Mouse (Mus musculus): ENCODE measurements around the gene Sidt1.

Sidt1 gene

GRCm38 (mm10) chr16:44253797-44254634 is 79.0 kb downstream of the Sidt1 start:
- in situ Hi-C loops (cut with MboI, MseI): no loop called here

GRCm38 (mm10) chr16:44252735-44253134 is 80.3 kb downstream of the Sidt1 start:
- in situ Hi-C loops (cut with MboI, MseI): no loop called here

- in situ Hi-C loops (cut with MboI, MseI): no loop called here
Measured at GRCm38 (mm10) chr16:44249985-44250384, 83.0 kb downstream of the Sidt1 start.

- in situ Hi-C loops (cut with MboI, MseI): loop anchor here (5.0 kb wide), 1 partner anchor 119 kb away; no protein-coding TSS in a partner anchor
Measured at GRCm38 (mm10) chr16:44243323-44243722, 89.7 kb downstream of the Sidt1 start.

GRCm38 (mm10) chr16:44242633-44243032 is 90.4 kb downstream of the Sidt1 start:
- in situ Hi-C loops (cut with MboI, MseI): loop anchor here (5.0 kb wide), 1 partner anchor 120 kb away; no protein-coding TSS in a partner anchor

- in situ Hi-C loops (cut with MboI, MseI): loop anchor here (5.0 kb wide), 1 partner anchor 122 kb away; no protein-coding TSS in a partner anchor
Measured at GRCm38 (mm10) chr16:44240406-44240805, 92.6 kb downstream of the Sidt1 start.

- in situ Hi-C loops (cut with MboI, MseI): no loop called here
Measured at GRCm38 (mm10) chr16:44238835-44239263, 94.1 kb downstream of the Sidt1 start.

GRCm38 (mm10) chr16:44237836-44238235 is 95.2 kb downstream of the Sidt1 start:
- in situ Hi-C loops (cut with MboI, MseI): no loop called here

GRCm38 (mm10) chr16:44233019-44233418 is 100.0 kb downstream of the Sidt1 start:
- in situ Hi-C loops (cut with MboI, MseI): no loop called here

- in situ Hi-C loops (cut with MboI, MseI): no loop called here
Measured at GRCm38 (mm10) chr16:44226706-44227291, 106.2 kb downstream of the Sidt1 start.

- in situ Hi-C loops (cut with MboI, MseI): no loop called here
Measured at GRCm38 (mm10) chr16:44221463-44221862, 111.5 kb downstream of the Sidt1 start.

- in situ Hi-C loops (cut with MboI, MseI): loop anchor here (10.0 kb wide), 1 partner anchor 1138 kb away; no protein-coding TSS in a partner anchor
Measured at GRCm38 (mm10) chr16:44216417-44216816, 116.6 kb downstream of the Sidt1 start.

GRCm38 (mm10) chr16:44215513-44215912 is 117.5 kb downstream of the Sidt1 start:
- in situ Hi-C loops (cut with MboI, MseI): loop anchor here (10.0 kb wide), 1 partner anchor 1139 kb away; no protein-coding TSS in a partner anchor

- in situ Hi-C loops (cut with MboI, MseI): loop anchor here (10.0 kb wide), 1 partner anchor 1142 kb away; no protein-coding TSS in a partner anchor
Measured at GRCm38 (mm10) chr16:44212703-44213102, 120.3 kb downstream of the Sidt1 start.

- in situ Hi-C loops (cut with MboI, MseI): loop anchor here (10.0 kb wide), 1 partner anchor 1144 kb away; no protein-coding TSS in a partner anchor
Measured at GRCm38 (mm10) chr16:44211054-44211414, 122.0 kb downstream of the Sidt1 start.

- in situ Hi-C loops (cut with MboI, MseI): loop anchor here (10.0 kb wide), 1 partner anchor 1144 kb away; no protein-coding TSS in a partner anchor
Measured at GRCm38 (mm10) chr16:44210156-44211053, 122.6 kb downstream of the Sidt1 start.

- in situ Hi-C loops (cut with MboI, MseI): no loop called here
Measured at GRCm38 (mm10) chr16:44205973-44206372, 127.0 kb downstream of the Sidt1 start.

GRCm38 (mm10) chr16:44204331-44204730 is 128.7 kb downstream of the Sidt1 start:
- in situ Hi-C loops (cut with MboI, MseI): no loop called here

GRCm38 (mm10) chr16:44200146-44200545 is 132.8 kb downstream of the Sidt1 start:
- in situ Hi-C loops (cut with MboI, MseI): no loop called here

- in situ Hi-C loops (cut with MboI, MseI): no loop called here
Measured at GRCm38 (mm10) chr16:44199066-44199703, 133.8 kb downstream of the Sidt1 start.

- in situ Hi-C loops (cut with MboI, MseI): no loop called here
Measured at GRCm38 (mm10) chr16:44190968-44191367, 142.0 kb downstream of the Sidt1 start.
